ENCODE assay signal across 8 mouse cellular contexts in the genomic region with DNA sequence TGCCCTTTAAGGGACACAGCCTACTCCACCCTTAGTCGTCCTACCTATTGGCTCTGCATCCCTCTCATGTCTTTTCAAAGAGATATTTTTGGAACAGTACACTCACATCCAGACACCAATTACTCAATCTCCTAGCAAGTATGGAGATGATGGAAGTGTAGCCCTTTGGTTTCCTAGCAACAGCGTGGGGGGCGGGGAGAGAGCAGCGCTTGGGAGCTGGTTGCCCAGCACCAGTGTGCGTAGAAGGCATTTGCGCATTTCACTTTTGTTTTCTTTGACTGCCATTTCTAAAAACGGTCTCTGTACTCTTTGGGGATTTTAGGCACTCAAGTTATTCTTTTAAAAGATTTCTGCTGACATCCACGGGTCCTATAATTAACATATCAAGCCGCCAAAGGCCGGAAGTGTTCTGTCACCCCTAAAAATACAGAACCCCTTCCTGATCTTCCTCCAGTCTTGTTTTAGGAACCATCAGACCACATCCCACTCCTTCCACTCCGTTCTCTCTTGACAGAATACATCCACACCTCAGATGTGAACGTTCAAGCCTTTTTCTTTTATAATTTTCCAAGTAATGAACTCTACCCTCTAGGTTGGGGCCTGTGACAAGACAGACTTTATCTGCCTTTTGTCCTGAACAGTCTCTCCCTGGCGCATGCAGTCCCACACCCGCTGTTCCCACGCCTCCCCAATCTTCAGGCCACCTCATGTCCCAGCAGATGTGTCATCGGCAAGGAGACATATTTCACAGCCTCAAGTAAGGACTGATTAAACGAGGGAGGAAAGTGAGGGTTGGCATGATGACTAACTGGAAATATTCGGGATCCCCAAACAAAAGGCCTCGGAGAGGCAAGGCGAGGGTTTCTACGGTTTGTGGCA.
DNase-seq lines count a peak whose midpoint lies in the region; ATAC-seq lines count a peak whose summit lies in the region.

No protein-coding gene starts in this region.

- WGBS in hindbrain, embryonic 16.5 days: 27% methylated on average over 21 of the region's 21 CpGs

- peak; percentile 69 for DNase-seq in R1 (ENCODE audit: low read depth, low spot score)
- DNase-seq in brain, adult 2 months (ENCODE audit: low read depth, low spot score): peak; percentile 94
- peak; percentile 55 for DNase-seq in lung, postnatal 10 days
- peak; percentile 95 for DNase-seq in right cerebral cortex, postnatal 14 days

- H3K27me3 ChIP-seq in hindbrain, embryonic 16.5 days (replicated peaks; ENCODE audit: control insufficient read depth, insufficient read depth, low read length): no peaks in the 10 kb centered on the region

- H3K4me2 ChIP-seq in hindbrain, embryonic 16.5 days (ENCODE audit: low read length): peak overlapping the region; percentile 31

- H3K9me3 ChIP-seq in hindbrain, embryonic 16.5 days (ENCODE audit: control insufficient read depth, low read length): no peaks in the 10 kb centered on the region

- H3K36me3 ChIP-seq in hindbrain, embryonic 16.5 days (ENCODE audit: control insufficient read depth, insufficient read depth, low read length): no peaks in the 10 kb centered on the region

- peak overlapping the region; percentile 80 for H3K27ac ChIP-seq in hindbrain, embryonic 16.5 days (ENCODE audit: low read depth, low read length)

- peaks cover 26% of the 10 kb centered on the region for H3K4me1 ChIP-seq in hindbrain, embryonic 16.5 days (ENCODE audit: control insufficient read depth, insufficient read depth, low read depth, low read length)

- peak overlapping the region; percentile 2; the same call in 1 of the 2 replicates for H3K9ac ChIP-seq in hindbrain, embryonic 16.5 days (ENCODE audit: low read depth, low read length)

- H3K4me3 ChIP-seq in hindbrain, embryonic 16.5 days (ENCODE audit: low read length): no peak overlapping the region

- ATAC-seq in frontal cortex, adult (ENCODE audit: low TSS enrichment): peak; percentile 82
- ATAC-seq in hindbrain, embryonic 16.5 days: peak; percentile 72
- ATAC-seq in activated CD4-positive, CD25-positive, alpha-beta regulatory T cell, adult 4 months: no peak
- no peak for ATAC-seq in megakaryocyte-erythroid progenitor cell, adult 5-6 weeks (replicated peaks; ENCODE audit: low FRiP score, low TSS enrichment, poor library complexity, severe bottlenecking)

Comparison
In these comparisons a context has a peak if more than half of its experiments do, and no peak if none do; other contexts are left out.
1. ATAC-seq: peak in frontal cortex, adult (single experiment) and hindbrain, embryonic 16.5 days (single experiment); none in activated CD4-positive, CD25-positive, alpha-beta regulatory T cell, adult 4 months (single experiment) and megakaryocyte-erythroid progenitor cell, adult 5-6 weeks (single experiment).
2. Peak in every context shown above with its lines, with median percentiles within 50 percentile points of each other: DNase-seq.